Mouse (Mus musculus) myocyte (in vitro differentiated cells): ENCODE measurements around the gene Ang.

Source experiments
- CEBPB ChIP-seq: IDR thresholded peaks from 2 replicates; pipeline ENCODE4 v1.6.1; 2011; ENCODE audit warnings: mild to moderate bottlenecking, moderate library complexity; ENCODE audit not compliant: poor library complexity, insufficient read depth, severe bottlenecking
- E2F4 ChIP-seq: IDR thresholded peaks from one replicate; pipeline ENCODE4 v1.6.1; 2011; ENCODE audit warnings: mild to moderate bottlenecking, control low read depth, moderate library complexity; ENCODE audit not compliant: insufficient read depth
- MYOG ChIP-seq, 3 experiments: IDR thresholded peaks; one replicate each; pipeline ENCODE4 v1.6.1; 2011; ENCODE audit warnings: control low read depth in 2 of 3, low read depth in 2 of 3, mild to moderate bottlenecking in 2 of 3; ENCODE audit not compliant: insufficient read length in 2 of 3, control insufficient read depth in 1 of 3, insufficient read depth in 1 of 3
- POLR2A ChIP-seq: IDR thresholded peaks from one replicate; pipeline ENCODE4 v1.6.1; 2011; ENCODE audit warnings: low read depth, mild to moderate bottlenecking, control low read depth, moderate library complexity; ENCODE audit not compliant: insufficient read length
- REST ChIP-seq: IDR thresholded peaks from one replicate; pipeline ENCODE4 v1.6.1; 2011; ENCODE audit warnings: mild to moderate bottlenecking, control low read depth, moderate library complexity; ENCODE audit not compliant: insufficient read depth, insufficient read length

GRCm38 (mm10) chr14:51088970-51089673, 1.8 kb upstream of the Ang start:
- TF ChIP-seq REST (no peak), POLR2A (no peak), E2F4 (peak; percentile 33), MYOG (IDR thresholded peaks at IDR 0.05; ENCODE audit: control insufficient read depth in 1 of 3, insufficient read depth in 1 of 3, insufficient read length in 2 of 3, low read depth in 2 of 3) (no peak), CEBPB (peak; percentile 37; the same call in 1 of the 2 replicates)
